Mouse (Mus musculus) right cerebral cortex, postnatal 10 days (tissue): Measurements from ENCODE around the gene Sptssb.

Source experiments
- DNase-seq, 2 experiments: peaks; one replicate each; pipeline ENCODE4 v3.0.0; 2021; ENCODE audit warnings: low spot score in 2 of 2

Sptssb gene

GRCm38 (mm10) chr3:69859858-69860588 is at the start of gene Sptssb:
Gene Sptssb (minus strand): TSS chr3:69859940.
- peak; percentile 41 to 48 for DNase-seq

- DNase-seq = no peak
Measured at GRCm38 (mm10) chr3:69908074-69908473, 48.3 kb upstream of the Sptssb start.

- no peak for DNase-seq
Measured at GRCm38 (mm10) chr3:69907564-69907963, 47.8 kb upstream of the Sptssb start.

- DNase-seq = peak; percentile 43
Measured at GRCm38 (mm10) chr3:69902787-69903477, 43.2 kb upstream of the Sptssb start.

- no peak for DNase-seq
Measured at GRCm38 (mm10) chr3:69902382-69902781, 42.6 kb upstream of the Sptssb start.

- no peak for DNase-seq
Measured at GRCm38 (mm10) chr3:69901874-69902381, 42.2 kb upstream of the Sptssb start.

GRCm38 (mm10) chr3:69900335-69900734 is 40.6 kb upstream of the Sptssb start:
- no peak for DNase-seq

- peak in 1 of 2 experiments; percentile 49 for DNase-seq
Measured at GRCm38 (mm10) chr3:69897917-69898594, 38.3 kb upstream of the Sptssb start.

GRCm38 (mm10) chr3:69895516-69895915 is 35.8 kb upstream of the Sptssb start:
- DNase-seq = no peak

GRCm38 (mm10) chr3:69892187-69893094 is 32.7 kb upstream of the Sptssb start:
- no peak for DNase-seq

- no peak for DNase-seq
Measured at GRCm38 (mm10) chr3:69885866-69886265, 26.1 kb upstream of the Sptssb start.

GRCm38 (mm10) chr3:69883710-69884109 is 24.0 kb upstream of the Sptssb start:
- DNase-seq = no peak

- DNase-seq = no peak
Measured at GRCm38 (mm10) chr3:69877538-69877937, 17.8 kb upstream of the Sptssb start.

GRCm38 (mm10) chr3:69874721-69875120 is 15.0 kb upstream of the Sptssb start:
- no peak for DNase-seq

- no peak for DNase-seq
Measured at GRCm38 (mm10) chr3:69872661-69873327, 13.1 kb upstream of the Sptssb start.

GRCm38 (mm10) chr3:69871174-69871573 is 11.4 kb upstream of the Sptssb start:
- no peak for DNase-seq

- DNase-seq = no peak
Measured at GRCm38 (mm10) chr3:69869702-69870101, 10.0 kb upstream of the Sptssb start.

GRCm38 (mm10) chr3:69861789-69862395 is 2.2 kb upstream of the Sptssb start:
- no peak for DNase-seq

- DNase-seq = peak; percentile 82 to 90
Measured at GRCm38 (mm10) chr3:69860589-69861521, 1.1 kb upstream of the Sptssb start.
